In the genomic region with DNA sequence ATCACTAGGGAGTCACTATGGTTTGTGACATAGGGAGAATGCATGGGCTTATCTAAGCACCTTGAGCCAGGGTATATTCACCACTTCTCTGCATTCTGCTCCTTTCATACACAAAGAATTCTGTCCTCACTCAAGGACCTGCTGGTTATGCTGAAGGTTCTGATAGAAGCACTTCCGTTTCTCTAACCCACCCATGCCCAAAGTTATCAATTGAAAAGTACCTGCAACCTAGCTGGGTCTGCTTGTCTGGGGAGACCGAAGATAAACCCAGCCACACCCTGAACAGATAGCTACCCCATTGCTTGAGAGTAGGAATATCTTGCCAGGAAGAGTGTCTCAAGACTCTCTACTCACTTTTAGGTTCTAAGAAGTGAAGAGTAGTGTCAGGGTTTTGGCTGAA, we compare ENCODE assay signal across 10 mouse cellular contexts.
DNase-seq lines count a peak whose midpoint lies in the region; ATAC-seq and TF ChIP-seq lines count a peak whose summit lies in the region.
"Had no signal": no experiment of that assay in that cellular context is flagged by ENCODE, and none has a peak within 500 bp of the region (broad histone marks: within the 10 kb centered on the region; RNA-seq: fewer than 3 reads in every experiment).

No protein-coding gene starts in this region.

- H3K27me3 ChIP-seq in heart, embryonic 11.5 days (ENCODE audit: control insufficient read depth, insufficient read depth, low read length) = no peaks in the 10 kb centered on the region
- H3K27me3 ChIP-seq in lung, embryonic 16.5 days (ENCODE audit: control insufficient read depth, insufficient read depth, low read depth, low read length) = no peaks in the 10 kb centered on the region
- no peaks in the 10 kb centered on the region for H3K27me3 ChIP-seq in liver, embryonic 15.5 days
- H3K27me3 ChIP-seq in stomach, postnatal 0 days (ENCODE audit: control insufficient read depth, insufficient read depth, low read length) = no peaks in the 10 kb centered on the region
- H3K27me3 ChIP-seq in neural tube, embryonic 15.5 days (replicated peaks) = no peaks in the 10 kb centered on the region
- H3K27me3 ChIP-seq: forebrain, embryonic 13.5 days had no signal

- peak overlapping the region; percentile 90 for H3K27ac ChIP-seq in heart, embryonic 11.5 days (ENCODE audit: low read depth, low read length)
- H3K27ac ChIP-seq in lung, embryonic 16.5 days (ENCODE audit: low read length) = peak overlapping the region; percentile 63
- H3K27ac ChIP-seq in liver, embryonic 15.5 days (replicated peaks) = peak overlapping the region; percentile 86
- peak overlapping the region; percentile 77 for H3K27ac ChIP-seq in stomach, postnatal 0 days (replicated peaks)
- no peak overlapping the region for H3K27ac ChIP-seq in neural tube, embryonic 15.5 days (replicated peaks)

- no peak for TF ChIP-seq CTCF in stomach, postnatal 0 days (IDR thresholded peaks at IDR 0.05; ENCODE audit: low read depth)

- no peak overlapping the region for H3K4me2 ChIP-seq in heart, embryonic 11.5 days
- no peak overlapping the region for H3K4me2 ChIP-seq in lung, embryonic 16.5 days (ENCODE audit: low read depth, low read length)
- H3K4me2 ChIP-seq in liver, embryonic 15.5 days = peak overlapping the region; percentile 49
- H3K4me2 ChIP-seq in stomach, postnatal 0 days (replicated peaks; ENCODE audit: low read depth) = no peak overlapping the region
- H3K4me2 ChIP-seq in neural tube, embryonic 15.5 days = no peak overlapping the region
- H3K4me2 ChIP-seq: forebrain, embryonic 13.5 days had no signal

- ATAC-seq in heart, embryonic 11.5 days (replicated peaks; ENCODE audit: insufficient number of reproducible peaks, low FRiP score, low TSS enrichment) = peak; percentile 57; the same call in 1 of the 2 replicates
- no peak for ATAC-seq in lung, embryonic 16.5 days (ENCODE audit: low read depth)
- peak; percentile 87 for ATAC-seq in liver, embryonic 15.5 days (ENCODE audit: insufficient read depth)
- ATAC-seq in stomach, postnatal 0 days (ENCODE audit: low FRiP score, low TSS enrichment) = no peak
- ATAC-seq in neural tube, embryonic 15.5 days (ENCODE audit: low FRiP score) = no peak
- ATAC-seq: forebrain, embryonic 13.5 days had no signal

- no peak overlapping the region for H3K9ac ChIP-seq in heart, embryonic 11.5 days (ENCODE audit: low read depth, low read length)
- H3K9ac ChIP-seq in lung, embryonic 16.5 days (ENCODE audit: low read length) = no peak overlapping the region
- peak overlapping the region; percentile 35 for H3K9ac ChIP-seq in liver, embryonic 15.5 days
- H3K9ac ChIP-seq in stomach, postnatal 0 days (ENCODE audit: low read length) = no peak overlapping the region
- no peak overlapping the region for H3K9ac ChIP-seq in neural tube, embryonic 15.5 days (replicated peaks)
- H3K9ac ChIP-seq: forebrain, embryonic 13.5 days had no signal

- WGBS in heart, embryonic 11.5 days (ENCODE audit: insufficient replicate concordance) = 53% methylated on average over 2 of the region's 2 CpGs
- WGBS in lung, embryonic 16.5 days = 86% methylated on average over 2 of the region's 2 CpGs
- WGBS in liver, embryonic 15.5 days (ENCODE audit: insufficient replicate concordance) = 24% methylated on average over 2 of the region's 2 CpGs
- WGBS in stomach, postnatal 0 days = 79% methylated on average over 2 of the region's 2 CpGs
- WGBS in neural tube, embryonic 15.5 days = 96% methylated on average over 2 of the region's 2 CpGs

- H3K36me3 ChIP-seq in heart, embryonic 11.5 days (ENCODE audit: control insufficient read depth, insufficient read depth, low read length) = no peaks in the 10 kb centered on the region
- H3K36me3 ChIP-seq in lung, embryonic 16.5 days (ENCODE audit: control insufficient read depth, insufficient read depth, low read length) = peaks cover 2% of the 10 kb centered on the region; the same call in 1 of the 2 replicates
- peaks cover 36% of the 10 kb centered on the region for H3K36me3 ChIP-seq in liver, embryonic 15.5 days (replicated peaks)
- no peaks in the 10 kb centered on the region for H3K36me3 ChIP-seq in stomach, postnatal 0 days (ENCODE audit: control insufficient read depth, insufficient read depth, low read length)
- no peaks in the 10 kb centered on the region for H3K36me3 ChIP-seq in neural tube, embryonic 15.5 days

- H3K4me3 ChIP-seq in heart, embryonic 11.5 days (ENCODE audit: low read depth, low read length) = no peak overlapping the region
- H3K4me3 ChIP-seq in lung, embryonic 16.5 days (ENCODE audit: low read length) = no peak overlapping the region
- H3K4me3 ChIP-seq in liver, embryonic 15.5 days (replicated peaks) = 0 out of 2 replicates have a peak overlapping the region, but pooled peaks have one; percentile 5
- no peak overlapping the region for H3K4me3 ChIP-seq in stomach, postnatal 0 days (ENCODE audit: low read depth, low read length)
- no peak overlapping the region for H3K4me3 ChIP-seq in neural tube, embryonic 15.5 days (replicated peaks)
- H3K4me3 ChIP-seq: forebrain, embryonic 13.5 days had no signal

- TF ChIP-seq EP300 in stomach, postnatal 0 days (optimal IDR thresholded peaks at IDR 0.05) = no peak

- no peaks in the 10 kb centered on the region for H3K9me3 ChIP-seq in heart, embryonic 11.5 days (replicated peaks; ENCODE audit: control insufficient read depth, low read length)
- H3K9me3 ChIP-seq in lung, embryonic 16.5 days (ENCODE audit: control insufficient read depth, low read length) = no peaks in the 10 kb centered on the region
- no peaks in the 10 kb centered on the region for H3K9me3 ChIP-seq in liver, embryonic 15.5 days (replicated peaks)
- H3K9me3 ChIP-seq in stomach, postnatal 0 days (ENCODE audit: control insufficient read depth, low read length) = no peaks in the 10 kb centered on the region
- no peaks in the 10 kb centered on the region for H3K9me3 ChIP-seq in neural tube, embryonic 15.5 days (replicated peaks)
- H3K9me3 ChIP-seq: forebrain, embryonic 13.5 days had no signal

- peaks cover 77% of the 10 kb centered on the region for H3K4me1 ChIP-seq in heart, embryonic 11.5 days (ENCODE audit: control insufficient read depth, insufficient read depth, low read length)
- H3K4me1 ChIP-seq in lung, embryonic 16.5 days (replicated peaks; ENCODE audit: control insufficient read depth, insufficient read depth, low read length) = peaks cover 32% of the 10 kb centered on the region
- H3K4me1 ChIP-seq in liver, embryonic 15.5 days (replicated peaks) = peaks cover 98% of the 10 kb centered on the region
- H3K4me1 ChIP-seq in stomach, postnatal 0 days (replicated peaks; ENCODE audit: control insufficient read depth, insufficient read depth) = peaks cover 8% of the 10 kb centered on the region
- H3K4me1 ChIP-seq in neural tube, embryonic 15.5 days = peaks cover 41% of the 10 kb centered on the region

- DNase-seq in heart, postnatal 4 days = no peak
- no peak for DNase-seq in lung, postnatal 4 days
- no peak for DNase-seq in stomach, postnatal 0 days (ENCODE audit: low spot score)
- DNase-seq in right cerebral cortex, adult 18-20 months = no peak
- DNase-seq: cerebellum, postnatal 36 days had no signal

Comparison
In these comparisons a context has a peak if more than half of its experiments do, and no peak if none do; other contexts are left out.
1. ATAC-seq: peak in heart, embryonic 11.5 days (single experiment) and liver, embryonic 15.5 days (single experiment); none in lung, embryonic 16.5 days (single experiment), stomach, postnatal 0 days (single experiment) and neural tube, embryonic 15.5 days (single experiment).